Mouse (Mus musculus) bone marrow, adult 2 months (tissue): Measurements from ENCODE around the gene Ddx24.

Source experiments
- CTCF ChIP-seq: fragments of 200-500 bp; IDR thresholded peaks from 2 replicates; pipeline ENCODE4 v1.5.1; 2011; ENCODE audit warnings: low read length, control low read depth; ENCODE audit not compliant: control insufficient read depth, insufficient read depth
- POLR2A ChIP-seq: fragments of 200-500 bp; IDR thresholded peaks from 2 replicates; pipeline ENCODE4 v1.6.1; 2011; ENCODE audit warnings: low read depth, mild to moderate bottlenecking, control low read depth, low read length, borderline replicate concordance; ENCODE audit not compliant: control insufficient read depth

GRCm38 (mm10) chr12:103443524-103443923, 17.9 kb upstream of the Ddx24 start, which contains the start of gene Ifi27l2a:
- TF ChIP-seq CTCF (no peak), POLR2A (no peak)
